Mouse (Mus musculus) left cerebral cortex, postnatal 25 days (tissue): ENCODE results near the gene Slc6a11. TPM values are rescaled to one million over a fixed set of nuclear protein-coding genes. Genes with fewer than 3 reads are reported as not detected.

Experiments used
- DNase-seq, 2 experiments: peaks; one replicate each; pipeline ENCODE4 v3.0.0; 2022; ENCODE audit warnings: low spot score in 2 of 2, mixed read lengths in 1 of 2
- intact Hi-C: fragments of 180-260 bp; cut with DNase I; formaldehyde crosslinking; loops from one replicate; pipeline ENCODE4 v1.15.1; 2025
- total RNA-seq, 2 experiments: library from RNA; stranded (reverse); gene quantifications; 2 replicates each; pipeline ENCODE4 v1.2.3; 2021

Slc6a11 gene
- total RNA-seq = 10 to 100 TPM; 85.9 to 93.8 TPM

DNA sequence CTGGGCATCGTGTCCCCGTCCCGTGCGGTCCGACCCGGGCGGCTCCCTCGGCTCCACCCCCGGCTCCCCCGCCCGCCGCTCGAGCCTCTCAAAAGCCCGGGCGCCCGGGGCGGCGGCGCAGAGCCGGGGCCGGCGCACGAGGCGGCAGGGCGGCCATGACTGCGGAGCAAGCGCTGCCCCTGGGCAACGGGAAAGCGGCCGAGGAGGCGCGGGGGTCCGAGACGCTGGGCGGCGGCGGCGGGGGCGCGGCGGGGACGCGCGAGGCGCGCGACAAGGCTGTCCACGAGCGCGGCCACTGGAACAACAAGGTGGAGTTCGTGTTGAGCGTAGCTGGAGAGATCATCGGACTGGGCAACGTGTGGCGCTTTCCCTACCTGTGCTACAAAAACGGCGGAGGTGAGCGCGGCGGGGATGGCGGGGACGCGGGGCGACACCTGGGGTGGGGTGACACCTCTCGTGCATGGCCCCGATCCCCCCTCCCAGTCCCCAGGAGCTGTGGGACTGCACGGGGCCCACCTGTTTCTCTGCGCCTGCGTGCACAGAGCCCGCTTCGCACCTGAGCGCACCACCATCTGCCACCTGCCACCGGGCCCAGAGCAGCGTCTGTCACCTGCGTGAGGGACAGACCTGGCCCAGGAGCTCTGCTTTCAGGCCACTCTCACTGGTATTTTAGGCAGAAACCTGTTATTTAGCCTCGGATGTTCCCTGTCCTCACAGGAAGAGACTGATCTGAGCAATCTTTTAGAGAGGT, at the start of gene Slc6a11:
Gene Slc6a11 (plus strand): TSS at position 120 of the 751 bp plus-strand sequence.
- intact Hi-C loops = no loop called here
- DNase-seq = peak; percentile 8 to 41

DNA sequence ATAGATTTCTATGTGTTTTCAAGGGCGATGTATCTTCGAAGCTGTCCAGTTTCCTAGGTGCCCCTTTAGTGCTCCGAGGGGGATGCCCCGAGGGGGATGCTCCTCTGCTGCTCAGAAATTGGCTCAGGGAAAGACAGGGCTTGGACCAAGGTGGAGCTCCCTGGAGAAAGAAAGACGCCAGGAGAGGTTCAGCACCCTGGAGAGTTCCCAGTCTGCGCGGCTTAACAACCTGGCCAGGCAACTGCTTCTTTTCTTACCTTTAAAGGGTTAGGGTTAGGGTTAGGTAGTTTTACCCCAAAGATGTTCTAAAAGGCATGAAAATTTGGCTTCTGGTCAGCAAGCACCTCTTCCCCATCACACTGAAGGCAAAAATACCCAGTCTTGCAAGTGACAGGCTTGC, 43.9 kb upstream of the Slc6a11 start:
- no peak for DNase-seq
- intact Hi-C loops = loop anchor here (5.0 kb wide), 1 partner anchor 610 kb away; no protein-coding TSS in a partner anchor

- intact Hi-C loops = loop anchor here (1.0 to 10.0 kb wide), 5 partner anchors 107 to 608 kb away; no protein-coding TSS in a partner anchor
- peak; percentile 77 to 83 for DNase-seq
These were observed 41.4 kb upstream of the Slc6a11 start for GRCm38 (mm10) chr6:114089626-114090025.

DNA sequence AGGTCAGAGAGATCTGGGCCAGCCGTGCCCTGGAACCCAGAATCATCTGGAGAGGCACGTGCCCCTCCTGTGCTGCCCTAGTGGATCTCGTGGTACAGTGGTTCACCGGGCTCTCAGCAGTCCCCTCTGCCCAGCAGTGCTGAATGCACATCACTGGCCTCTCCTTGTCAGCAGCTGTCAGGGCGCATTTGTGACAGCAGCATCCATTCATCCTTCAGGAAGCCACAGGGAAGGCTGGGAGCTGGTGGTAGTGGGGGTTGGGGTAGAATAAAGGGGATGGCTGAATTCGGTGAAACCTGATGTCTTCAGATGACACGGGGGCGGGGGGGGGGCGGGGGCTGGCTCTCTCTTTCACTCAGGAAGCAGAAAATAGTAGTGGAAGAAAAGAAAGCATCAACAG, 38.8 kb upstream of the Slc6a11 start:
- DNase-seq = no peak
- intact Hi-C loops = loop anchor here (10.0 kb wide), 1 partner anchor 373 kb away; no protein-coding TSS in a partner anchor

DNA sequence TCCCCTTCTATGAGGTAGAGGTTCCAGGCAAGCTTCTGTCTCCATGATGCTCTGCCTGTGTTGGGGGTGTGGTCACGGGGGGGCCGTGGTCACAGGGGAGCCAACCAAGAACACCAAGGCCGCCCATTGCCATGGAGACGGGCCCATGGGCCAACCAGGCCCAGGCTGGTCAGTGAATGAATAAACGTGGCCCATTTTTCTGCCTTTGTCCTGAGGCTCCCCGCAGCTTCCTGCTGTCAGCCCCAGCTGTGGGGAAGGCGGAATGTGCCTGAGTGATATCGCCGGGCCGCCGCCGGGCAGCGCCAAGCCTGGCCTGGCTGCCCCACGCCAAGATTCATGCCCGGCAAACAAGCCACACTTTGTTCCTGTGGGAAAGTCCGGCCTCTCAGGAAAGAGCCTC, 36.8 kb upstream of the Slc6a11 start:
- peak; percentile 50 to 71 for DNase-seq
- intact Hi-C loops = loop anchor here (10.0 kb wide), 1 partner anchor 371 kb away; no protein-coding TSS in a partner anchor

DNA sequence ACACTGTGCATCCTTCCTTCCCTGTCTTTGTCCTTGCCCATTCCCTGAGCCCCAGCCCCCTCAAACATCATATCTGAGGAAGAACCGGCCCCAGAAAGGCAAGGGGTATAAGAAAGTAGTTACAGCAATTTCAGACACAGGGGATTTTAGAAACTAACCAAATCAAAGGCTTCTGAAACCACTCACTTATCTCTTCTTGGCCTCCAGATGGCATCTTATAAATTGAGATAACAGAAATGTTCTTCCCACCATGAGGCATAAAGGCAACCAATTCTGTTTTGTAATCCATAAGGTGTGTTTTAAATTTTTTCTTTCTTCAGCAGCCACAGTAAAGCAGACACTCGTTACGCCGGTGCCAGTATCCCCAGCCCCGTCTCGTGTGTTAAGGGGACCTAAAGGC, 34.5 kb upstream of the Slc6a11 start:
- intact Hi-C loops = loop anchor here (10.0 kb wide), 1 partner anchor 368 kb away; no protein-coding TSS in a partner anchor
- no peak for DNase-seq

- intact Hi-C loops = no loop called here
- DNase-seq = no peak
These were observed 29.1 kb upstream of the Slc6a11 start for GRCm38 (mm10) chr6:114101923-114102322.

DNA sequence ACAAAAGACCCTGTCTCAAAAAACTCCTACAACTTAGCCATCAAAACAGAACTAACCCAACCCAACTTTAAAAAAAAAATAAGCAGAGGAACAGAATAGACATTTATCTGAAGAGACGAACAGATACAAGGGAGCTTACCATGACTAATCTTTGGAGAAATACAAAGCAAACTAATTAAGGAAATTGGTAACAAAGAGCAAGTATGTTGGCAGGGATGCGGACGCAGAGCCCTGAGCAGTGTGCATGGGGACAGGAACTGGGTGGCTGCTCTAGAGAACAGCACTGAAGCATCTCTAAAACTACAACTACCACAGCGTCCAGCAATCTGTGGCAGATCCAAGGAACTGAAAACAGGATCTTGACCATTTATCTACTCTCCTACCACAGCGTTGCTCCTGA, 11.5 kb upstream of the Slc6a11 start:
- no peak for DNase-seq

GRCm38 (mm10) chr6:114125530-114125929, 5.5 kb upstream of the Slc6a11 start:
- intact Hi-C loops = no loop called here
- no peak for DNase-seq

More for the DNA sequence above, 11.5 kb upstream of the Slc6a11 start:
- intact Hi-C loops = no loop called here

DNA sequence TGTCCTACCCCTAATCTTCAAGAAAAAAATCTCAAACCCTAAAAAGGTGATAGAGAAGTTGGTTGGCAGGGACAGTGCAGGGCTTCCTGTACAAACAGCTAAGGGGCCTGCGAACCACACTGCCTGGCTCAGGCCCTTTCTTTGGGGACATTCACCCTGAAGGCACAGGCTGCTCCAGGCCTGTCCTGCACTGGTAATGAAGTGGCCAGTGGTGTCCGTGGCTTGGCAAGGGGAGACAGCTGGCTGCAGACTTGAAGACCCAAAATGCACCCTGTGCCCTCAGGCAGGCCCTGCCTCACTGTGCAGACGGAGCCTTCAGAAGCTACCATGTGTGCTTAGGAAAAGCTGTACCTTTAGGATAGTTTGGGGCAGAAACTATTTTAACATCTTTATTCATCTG, 1.4 kb downstream of the Slc6a11 start:
- no peak for DNase-seq
- intact Hi-C loops = no loop called here

DNA sequence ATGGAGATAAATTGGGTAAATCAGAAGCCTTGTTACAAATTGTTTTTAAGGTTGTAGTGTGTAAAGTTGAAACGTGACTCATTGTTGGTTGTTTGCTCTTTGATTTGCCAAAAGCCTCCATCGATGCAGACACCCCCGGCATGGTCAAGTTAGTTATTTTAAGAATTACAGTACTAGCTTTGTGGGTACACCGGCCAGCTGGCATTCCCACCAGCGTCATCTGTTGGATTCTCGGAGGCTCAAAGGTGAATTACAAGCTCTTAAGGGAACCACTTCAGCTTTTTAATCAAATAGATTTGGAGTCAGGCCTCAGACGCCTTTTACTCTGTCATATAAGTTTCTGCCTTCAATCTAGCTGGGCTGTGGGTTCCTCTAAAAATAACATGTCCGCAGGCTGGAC, 1.9 kb downstream of the Slc6a11 start:
- intact Hi-C loops = no loop called here
- no peak for DNase-seq

GRCm38 (mm10) chr6:114138970-114139369, 7.9 kb downstream of the Slc6a11 start:
- DNase-seq = peak in 1 of 2 experiments; percentile 39
- intact Hi-C loops = no loop called here

GRCm38 (mm10) chr6:114141481-114141880, 10.4 kb downstream of the Slc6a11 start:
- peak in 1 of 2 experiments; percentile 60 for DNase-seq
- intact Hi-C loops = loop anchor here (5.0 kb wide), 1 partner anchor 61 kb away; no protein-coding TSS in a partner anchor

DNA sequence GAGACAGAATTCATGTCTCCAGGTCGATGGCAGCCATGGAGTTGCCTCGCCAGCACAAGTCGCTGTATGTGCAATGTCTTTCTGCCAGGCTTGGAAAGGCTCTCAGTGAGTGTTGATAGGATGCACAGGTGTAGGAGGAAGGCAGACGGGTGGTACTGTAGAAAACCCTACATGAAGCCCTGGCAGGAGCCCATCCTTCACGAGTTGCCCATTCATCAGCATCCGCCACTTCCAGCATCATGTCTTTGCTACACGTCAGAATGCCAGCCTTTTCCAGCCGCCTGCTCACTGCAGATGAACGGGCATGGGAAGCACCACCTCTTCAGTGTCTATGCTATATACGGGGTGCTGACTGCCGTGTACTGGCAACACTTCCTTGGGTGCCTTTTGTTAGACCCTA, 11.4 kb downstream of the Slc6a11 start:
- DNase-seq = peak in 1 of 2 experiments; percentile 58
- intact Hi-C loops = loop anchor here (5.0 kb wide), 1 partner anchor 60 kb away; no protein-coding TSS in a partner anchor

GRCm38 (mm10) chr6:114143544-114143943, 12.5 kb downstream of the Slc6a11 start:
- DNase-seq = peak in 1 of 2 experiments; percentile 25
- intact Hi-C loops = loop anchor here (5.0 kb wide), 1 partner anchor 59 kb away; no protein-coding TSS in a partner anchor

GRCm38 (mm10) chr6:114144447-114145105, 13.5 kb downstream of the Slc6a11 start:
- DNase-seq = no peak
- intact Hi-C loops = loop anchor here (5.0 kb wide), 1 partner anchor 58 kb away; no protein-coding TSS in a partner anchor

DNA sequence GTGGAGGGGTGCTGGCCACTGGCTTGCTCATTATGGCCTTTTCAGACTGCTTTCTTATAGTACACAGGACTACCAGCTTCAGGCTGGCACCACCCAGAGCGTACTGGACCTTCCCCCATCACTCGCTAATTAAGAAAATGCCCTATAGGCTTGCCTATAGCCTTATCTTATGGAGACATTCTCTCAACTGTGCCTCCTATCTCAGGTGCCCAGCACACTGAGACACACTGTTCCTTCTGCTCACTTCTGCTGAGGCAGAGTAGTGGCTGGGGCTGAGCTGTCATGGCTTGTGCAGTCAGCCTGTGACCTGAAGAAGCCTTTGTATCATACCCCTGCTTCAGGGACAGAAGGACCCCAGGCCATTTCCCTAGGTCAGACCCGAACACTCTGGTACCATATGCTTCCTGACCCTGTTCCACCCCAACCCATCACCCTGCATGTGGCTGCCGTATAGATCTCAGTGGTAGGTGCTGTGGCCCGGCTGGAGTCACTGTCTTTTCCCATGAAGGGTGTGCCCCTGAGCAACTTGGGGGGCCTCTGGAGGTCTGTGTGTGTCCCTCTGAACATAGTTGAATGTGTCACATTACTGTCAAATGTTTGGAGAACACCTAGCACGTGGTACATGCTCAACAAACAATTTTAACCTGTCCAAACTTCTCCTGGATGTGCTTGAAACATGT, 14.7 kb downstream of the Slc6a11 start:
- DNase-seq = no peak
- intact Hi-C loops = no loop called here

DNA sequence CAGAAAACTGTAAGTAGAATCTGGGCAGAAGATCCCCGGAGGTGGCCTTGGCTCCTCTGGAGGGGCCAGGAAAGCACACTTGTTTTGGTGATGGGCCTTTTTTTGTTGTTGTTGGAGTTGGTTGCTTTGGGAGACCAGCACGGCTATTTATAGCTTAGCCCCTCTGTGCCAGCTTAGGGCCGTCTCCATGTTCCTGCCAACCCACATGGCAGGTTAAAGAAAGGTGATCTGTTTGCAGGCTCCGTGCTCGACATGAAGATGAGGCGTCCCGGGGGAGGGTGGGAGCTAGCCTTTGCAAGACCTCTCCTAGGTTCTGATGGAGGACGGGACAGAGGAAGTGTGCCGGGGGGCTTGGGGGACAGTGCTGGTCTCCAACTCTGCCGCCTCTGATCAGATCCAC, 24.7 kb downstream of the Slc6a11 start:
- no peak for DNase-seq
- intact Hi-C loops = no loop called here

DNA sequence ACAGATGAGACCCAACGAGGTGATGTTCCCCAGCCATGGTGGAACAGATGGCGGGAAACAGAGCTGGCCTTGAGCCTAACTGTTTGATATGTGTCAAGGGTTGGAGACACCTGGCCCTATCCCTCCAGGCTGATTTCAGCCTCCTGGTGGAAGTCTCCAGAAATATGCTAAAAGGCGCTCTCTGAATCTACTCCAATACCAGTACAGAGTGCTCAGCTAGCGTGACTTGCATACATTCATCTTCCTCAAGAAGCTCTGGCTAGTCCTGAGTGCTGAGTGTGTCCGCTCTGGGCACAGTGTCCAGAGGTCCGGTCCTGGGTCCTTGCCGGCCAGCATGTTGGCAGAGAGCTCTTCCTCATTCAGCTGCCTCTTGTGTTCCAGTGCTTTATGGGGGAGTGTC, 27.8 kb downstream of the Slc6a11 start:
- intact Hi-C loops = no loop called here
- DNase-seq = peak; percentile 31 to 52

GRCm38 (mm10) chr6:114160732-114161131, 29.7 kb downstream of the Slc6a11 start:
- peak; percentile 17 to 48 for DNase-seq
- intact Hi-C loops = loop anchor here (5.0 kb wide), 1 partner anchor 37 kb away; no protein-coding TSS in a partner anchor
